Mouse (Mus musculus): Measurements from ENCODE around the gene Proser1. TPM values are rescaled to one million over a fixed set of nuclear protein-coding genes. Genes with fewer than 3 reads are reported as not detected.

The Proser1 gene
- total RNA-seq, 2 experiments from 2014 or later: 17.5 to 18.8 TPM

DNA sequence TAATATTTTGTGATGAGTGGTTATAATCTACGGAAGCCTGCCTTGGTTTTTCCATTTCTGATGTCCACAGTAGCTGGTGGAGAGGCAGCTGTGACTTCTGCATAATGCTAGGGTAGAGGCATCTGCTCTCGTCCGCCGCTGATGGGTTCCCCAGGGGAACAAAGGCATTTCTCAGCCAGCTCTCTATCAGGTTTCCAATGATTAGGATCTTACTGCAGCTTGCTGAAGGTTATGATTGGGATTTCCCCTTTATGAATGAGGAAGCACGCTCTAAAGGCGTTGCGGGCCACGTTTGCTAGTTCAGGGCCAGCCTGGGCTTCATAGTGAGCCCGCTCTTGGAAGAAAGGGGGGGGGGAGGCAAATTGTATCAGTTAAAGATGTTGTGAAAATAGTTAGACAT is 3.0 kb downstream of the Proser1 start:
- no peak for DNase-seq

DNA sequence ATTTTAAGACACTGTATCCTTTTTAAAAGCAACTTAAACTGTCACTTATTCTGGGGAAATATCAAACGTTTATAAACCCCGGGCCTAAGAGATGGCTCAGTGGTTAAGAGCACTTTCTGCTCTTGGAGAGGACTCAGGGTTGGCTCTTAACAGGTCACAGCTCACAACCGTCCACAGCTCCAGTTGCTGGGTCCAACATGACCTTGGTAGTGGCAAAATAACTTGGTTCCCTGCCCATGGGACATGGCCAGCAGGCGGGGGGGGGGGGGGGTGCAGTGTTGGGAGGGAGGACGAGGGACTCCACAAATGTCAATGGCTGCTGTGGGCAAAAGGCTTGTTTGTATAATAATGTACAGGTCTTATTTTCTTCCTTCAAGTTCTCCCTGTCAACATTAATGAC is 3.9 kb downstream of the Proser1 start:
- DNase-seq: peak; percentile 52 to 55

DNA sequence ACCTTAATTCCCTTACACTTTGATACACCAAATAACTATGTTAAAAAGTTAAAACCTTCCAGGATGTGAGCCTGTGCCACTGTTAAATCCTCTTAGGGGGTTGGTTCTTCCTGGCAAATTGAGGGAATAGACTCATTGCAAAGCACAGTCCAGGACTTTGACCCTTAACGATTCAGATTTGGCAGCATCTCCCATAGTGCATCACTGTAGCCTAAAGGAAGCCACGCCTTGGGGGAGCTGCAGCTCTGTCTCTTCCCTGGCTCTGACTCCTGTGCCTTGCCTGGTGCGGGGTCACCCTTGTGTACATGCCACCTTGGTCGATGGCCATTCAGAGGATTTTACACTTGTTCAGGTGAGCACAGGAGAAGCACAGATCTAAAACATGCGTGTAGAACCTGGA is 6.2 kb downstream of the Proser1 start:
- no peak for DNase-seq

DNA sequence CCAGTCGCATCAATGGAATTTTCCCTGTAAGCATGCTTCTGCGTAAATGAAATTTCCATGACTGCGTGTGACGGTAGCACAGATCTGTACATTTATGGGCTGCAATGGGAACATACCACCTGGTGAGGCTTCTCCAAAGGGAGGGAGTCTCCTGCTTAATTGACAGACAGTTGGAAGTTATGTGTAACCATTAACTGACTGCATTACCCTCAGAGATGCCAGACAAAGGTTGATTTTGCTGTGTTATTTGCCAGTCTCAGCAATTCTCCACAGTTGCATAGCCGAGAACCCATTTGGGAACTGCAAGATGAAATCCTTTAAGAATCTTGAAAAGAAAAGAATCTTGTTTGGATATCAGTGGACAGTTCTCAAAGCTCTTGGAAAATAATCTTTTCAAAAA is 8.6 kb downstream of the Proser1 start:
- DNase-seq: no peak

DNA sequence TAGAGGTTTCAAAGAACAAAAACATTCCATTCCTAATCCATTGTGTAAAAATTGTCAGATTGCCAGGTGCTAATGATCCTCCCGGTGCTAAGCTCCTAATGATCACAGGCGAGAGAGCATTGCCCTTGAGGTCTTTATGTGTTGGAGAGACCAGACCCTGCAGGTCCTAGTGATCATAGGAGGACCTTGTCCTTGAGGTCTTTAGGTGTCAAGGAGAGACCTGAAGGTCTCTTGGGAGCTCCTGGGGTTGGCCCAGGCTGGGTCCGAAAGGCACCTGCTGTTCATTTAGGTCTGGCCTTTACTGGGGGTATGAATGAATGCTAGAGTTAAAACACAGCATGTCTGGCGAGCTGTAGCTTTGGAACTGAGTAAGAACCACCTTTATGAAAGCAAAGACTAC is 10.7 kb downstream of the Proser1 start:
- DNase-seq: no peak

DNA sequence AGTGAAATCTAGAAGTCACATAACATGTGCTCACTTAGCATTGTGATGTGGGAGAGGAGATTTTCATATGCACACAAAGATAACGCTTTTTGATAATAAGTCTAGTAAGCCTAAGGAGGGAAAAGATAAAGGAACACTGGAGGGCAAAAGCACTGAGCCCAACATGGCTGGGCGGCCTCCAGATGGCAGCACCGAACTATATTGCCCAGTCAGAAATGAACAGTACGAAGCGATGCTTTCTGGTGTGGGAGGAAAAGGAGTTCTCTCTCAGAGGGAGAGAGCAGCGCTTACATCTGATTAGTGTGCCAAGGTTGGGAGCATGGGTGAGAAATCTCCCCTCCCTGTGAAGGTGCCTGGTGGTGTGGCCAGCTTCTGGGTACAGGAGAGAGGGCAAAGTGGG is 12.4 kb downstream of the Proser1 start:
- peak; percentile 34 to 51 for DNase-seq

DNA sequence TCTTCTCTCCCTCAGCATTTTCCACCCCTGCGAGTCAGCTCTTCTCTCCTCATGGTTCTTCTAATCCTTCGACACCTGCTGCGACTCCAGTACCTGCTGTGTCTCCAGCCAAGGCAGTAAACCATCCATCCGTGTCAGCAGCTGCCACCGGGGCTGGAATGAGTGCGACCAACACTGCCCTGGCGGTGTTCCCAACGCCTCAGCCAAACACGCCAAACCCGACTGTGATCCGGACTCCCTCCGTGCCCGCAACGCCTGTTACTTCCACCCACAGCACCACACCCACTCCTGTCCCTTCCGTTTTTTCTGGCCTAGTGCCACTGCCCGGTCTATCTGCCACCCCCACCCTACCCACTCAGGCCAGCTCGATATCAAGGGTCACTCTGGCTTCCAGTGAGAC is 14.0 kb downstream of the Proser1 start:
- DNase-seq: no peak

DNA sequence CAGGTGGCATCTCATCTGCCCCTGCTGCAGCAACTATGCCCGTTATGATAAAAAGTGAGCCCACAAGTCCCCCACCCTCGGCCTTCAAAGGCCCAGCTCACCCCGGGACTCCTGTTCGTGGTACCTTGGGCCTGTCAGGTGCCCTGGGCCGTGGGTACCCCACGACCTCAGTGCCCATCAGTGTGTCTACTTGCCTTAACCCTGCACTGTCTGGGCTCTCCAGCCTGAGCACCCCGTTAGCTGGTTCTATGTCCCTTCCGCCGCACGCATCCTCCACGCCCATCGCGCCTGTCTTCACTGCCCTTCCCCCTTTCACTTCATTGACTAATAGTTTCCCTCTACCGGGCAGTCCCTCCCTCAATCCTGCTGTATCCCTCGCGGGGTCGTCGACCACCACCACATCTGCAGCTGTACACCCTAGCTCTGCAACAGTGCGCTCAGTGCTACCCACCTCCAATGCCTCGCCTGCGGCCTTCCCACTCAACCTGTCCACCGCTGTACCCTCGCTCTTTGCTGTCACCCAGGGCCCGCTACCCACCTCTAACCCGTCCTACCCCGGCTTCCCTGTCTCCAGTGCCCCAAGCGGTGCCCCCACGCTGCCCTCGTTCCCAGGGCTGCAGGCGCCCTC is 15.1 kb downstream of the Proser1 start:
- no peak for DNase-seq

DNA sequence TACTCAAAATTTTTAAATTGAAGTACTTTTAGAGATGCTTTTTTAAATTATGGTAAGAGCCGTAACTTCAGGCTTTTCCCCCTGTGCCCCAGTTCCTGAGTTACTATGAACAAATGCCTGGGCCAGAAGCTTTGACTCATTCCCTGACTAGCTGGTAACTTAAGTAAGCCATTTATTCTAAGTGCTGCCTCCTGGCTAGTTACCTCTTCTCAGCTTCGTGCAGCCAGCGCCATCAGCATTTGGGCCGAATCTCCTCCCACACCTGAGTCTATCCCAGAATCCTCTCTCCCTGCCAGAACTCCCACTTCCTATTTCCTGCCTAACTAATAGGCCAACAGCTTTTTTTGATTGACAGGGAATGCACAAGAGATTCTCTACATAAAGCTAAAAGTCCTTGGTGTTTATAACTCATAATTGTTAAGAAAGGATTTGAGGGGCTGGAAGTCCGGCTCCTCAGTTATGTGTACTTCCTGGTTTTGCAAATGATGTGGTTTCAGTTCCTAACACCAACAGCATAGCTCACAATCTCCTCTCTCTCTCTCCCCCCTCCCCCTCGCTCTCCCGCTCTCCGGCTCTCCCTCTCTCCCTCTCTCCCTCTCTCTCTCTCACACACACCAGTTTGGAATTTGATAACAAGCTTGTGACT is 20.1 kb downstream of the Proser1 start:
- no peak for DNase-seq

DNA sequence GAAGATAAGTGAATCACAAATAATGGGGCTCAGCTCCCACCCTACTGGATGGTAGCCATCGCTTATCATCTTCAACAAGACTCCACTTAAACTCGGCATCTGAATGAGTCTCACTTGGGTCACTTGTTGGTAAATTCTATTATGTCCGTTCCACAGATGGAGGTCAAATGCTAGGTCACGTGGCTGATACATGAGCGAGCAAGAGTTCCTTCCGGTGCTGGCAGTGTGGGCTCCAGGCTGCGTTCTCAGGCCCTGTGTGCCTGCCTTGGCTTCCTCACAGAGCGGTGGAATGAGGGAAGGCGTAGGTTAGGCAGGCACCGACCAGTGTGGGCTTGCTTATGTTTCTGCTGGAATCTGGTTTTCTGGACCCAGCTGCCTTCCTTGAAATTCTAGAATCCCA is 23.1 kb downstream of the Proser1 start:
- DNase-seq: no peak

DNA sequence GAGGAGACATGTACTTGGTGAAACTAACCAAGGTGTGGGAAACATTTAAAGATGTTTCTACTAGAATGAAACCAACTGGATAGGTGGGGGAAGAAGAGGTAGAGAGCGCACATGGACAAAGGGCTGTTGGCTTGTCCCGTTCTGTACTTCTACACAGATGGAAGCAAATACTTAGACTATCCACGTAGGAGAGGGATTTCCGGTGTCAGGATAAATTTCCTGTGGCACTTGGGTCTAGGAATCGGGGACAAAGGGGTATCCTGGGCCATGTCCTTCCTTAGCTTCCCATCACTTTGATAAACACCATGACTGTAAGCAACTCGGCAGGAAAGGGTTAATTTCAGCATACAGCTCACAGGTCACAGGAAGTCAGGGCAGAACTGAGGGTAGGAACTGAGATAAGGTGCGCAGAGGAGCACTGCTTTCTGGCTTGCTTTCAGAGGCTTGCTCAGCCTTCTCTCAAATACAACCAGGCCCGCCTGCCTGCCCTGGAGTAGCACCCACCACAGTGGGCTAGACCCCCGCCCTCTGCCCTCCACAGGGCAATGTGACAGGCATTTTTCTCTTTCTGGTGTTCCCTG is 23.6 kb downstream of the Proser1 start:
- no peak for DNase-seq

DNA sequence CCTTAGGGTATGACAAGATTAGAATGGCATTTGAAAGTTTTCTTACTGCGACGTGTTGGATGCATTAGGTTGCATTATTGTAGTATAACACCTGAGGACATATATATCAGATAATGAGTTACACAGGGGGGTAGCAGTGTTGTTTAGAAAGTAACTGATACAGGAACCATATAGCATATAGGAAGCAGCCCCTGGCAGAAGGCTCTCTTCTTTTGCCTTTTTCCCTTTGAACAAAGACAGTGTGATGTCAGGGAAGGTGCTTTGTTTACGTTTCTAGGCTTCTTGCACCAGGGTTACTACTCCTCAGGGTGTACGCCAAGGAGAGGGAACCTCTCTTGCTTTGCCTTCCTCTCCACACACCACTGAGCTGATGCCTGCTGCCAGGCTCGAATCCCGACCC is 24.9 kb downstream of the Proser1 start, which contains the start of gene Stoml3:
Gene Stoml3, plus strand, starts transcription at position 301 of the 400 bp plus-strand sequence.
- DNase-seq: no peak

DNA sequence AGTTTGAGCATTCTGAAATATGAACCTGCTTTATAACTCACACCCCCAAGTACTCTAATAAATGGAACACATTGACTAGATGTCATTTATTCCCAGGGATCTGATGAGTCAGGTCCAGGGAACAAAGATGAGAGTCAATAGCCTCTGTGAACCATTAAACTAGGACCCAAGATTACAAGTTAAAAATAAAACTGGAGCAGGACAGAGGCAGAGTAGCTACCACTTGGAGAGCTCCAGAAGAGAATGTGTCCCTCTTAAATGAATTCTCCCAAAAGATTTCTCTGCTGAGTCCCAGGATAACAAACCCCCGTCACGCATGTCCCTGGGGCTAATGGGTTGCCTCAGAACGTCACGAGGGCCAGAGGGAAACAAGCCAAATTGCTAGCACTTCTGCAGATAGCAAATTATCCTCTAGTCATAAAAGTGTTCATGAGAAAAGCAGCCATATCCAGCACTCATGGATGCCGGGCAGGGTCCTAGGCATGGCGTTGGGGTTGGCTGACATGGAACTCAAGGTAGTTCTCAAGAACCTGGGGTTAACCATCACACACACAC is 35.0 kb downstream of the Proser1 start:
- no peak for DNase-seq

DNA sequence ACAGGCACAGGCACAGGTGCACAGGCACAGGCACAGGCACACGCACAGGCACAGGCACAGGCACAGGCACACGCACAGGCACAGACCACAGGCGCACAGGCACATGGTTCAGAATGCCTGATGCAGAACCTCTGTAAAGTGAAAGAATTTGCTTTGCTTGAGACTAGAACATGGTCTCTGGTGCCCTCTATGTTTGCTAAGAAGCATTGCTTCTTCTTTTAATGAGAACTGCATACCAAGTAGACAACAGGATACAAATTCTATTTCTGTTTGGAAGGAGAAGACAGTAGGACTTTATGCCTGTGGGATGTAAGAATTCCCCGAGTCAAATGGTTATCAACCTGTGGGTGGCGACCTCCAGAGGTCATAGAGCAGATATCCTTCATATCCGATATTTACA is 39.0 kb downstream of the Proser1 start:
- no peak for DNase-seq

DNA sequence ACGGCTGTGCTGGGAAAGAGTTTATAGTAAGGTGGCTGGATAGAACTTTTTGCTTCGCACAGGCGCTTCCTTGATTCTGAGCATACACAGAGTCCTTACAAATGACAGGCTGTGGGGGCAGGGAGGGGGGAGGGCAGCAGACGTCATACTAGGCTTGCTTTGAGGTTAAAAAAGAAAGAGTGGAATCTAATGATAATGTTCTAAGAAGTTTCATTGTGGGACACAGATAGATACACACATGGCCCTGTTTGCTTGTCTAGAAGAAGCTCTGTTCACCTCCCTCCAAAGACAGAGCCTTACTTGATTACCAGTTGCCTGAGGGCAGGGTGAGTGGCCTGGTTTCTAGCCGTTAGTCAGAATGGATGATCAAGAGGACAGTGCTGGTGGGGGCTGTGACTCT is 49.6 kb downstream of the Proser1 start:
- DNase-seq: no peak

DNA sequence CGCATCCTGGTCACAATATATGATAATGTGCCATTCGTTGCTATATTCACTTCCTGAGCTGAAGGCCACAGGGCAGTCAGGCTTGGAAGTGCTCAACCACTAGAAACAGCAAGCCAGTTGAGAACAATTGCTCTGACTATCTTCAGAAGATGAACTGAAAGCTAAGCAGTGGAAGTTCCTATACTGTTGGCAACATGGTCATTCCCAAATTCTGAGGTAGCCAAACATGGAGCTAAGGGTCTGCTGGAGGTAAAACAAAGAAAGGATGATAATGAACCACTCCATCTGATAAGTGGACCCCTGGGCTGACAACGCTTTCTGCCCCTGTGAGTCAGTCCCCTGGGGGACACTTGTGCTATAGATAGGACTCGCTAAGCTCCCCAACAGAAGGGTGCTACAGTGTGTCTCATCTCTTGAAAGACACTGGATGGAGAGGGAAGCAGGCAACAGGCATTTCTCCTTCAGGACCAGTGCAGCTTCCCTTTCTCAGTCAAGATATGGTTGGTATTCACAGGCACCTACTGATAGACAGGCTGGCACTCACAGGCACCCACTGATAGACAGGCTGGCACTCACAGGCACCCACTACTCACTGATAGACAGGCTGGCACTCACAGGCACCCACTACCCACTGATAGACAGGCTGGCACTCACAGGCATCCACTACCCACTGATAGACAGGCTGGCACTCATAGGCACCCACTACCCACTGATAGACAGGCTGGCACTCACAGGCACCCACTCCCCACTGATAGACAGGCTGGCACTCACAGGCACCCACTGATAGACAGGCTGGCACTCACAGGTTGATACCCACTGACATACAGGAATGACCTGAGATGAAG is 51.0 kb downstream of the Proser1 start:
- no peak for DNase-seq

DNA sequence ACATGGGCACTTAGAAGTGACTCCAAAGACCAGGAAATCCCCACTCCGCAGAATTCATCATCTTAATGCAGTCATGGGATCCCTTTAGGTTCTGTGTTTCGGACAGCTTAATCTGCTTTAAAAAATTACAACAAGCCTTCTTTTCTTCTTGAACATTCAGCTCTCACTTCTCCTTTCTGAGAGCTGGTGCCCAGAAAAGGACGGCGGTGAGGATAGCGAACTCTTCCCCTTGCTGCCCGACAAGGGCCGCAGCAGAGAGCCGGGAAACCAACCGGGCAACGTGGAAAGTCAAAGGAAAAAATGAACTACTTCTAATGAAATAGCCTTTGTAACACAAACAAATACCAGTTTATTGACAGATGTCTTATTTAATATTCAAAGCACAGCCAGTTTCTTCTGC is 59.3 kb downstream of the Proser1 start:
- no peak for DNase-seq

DNA sequence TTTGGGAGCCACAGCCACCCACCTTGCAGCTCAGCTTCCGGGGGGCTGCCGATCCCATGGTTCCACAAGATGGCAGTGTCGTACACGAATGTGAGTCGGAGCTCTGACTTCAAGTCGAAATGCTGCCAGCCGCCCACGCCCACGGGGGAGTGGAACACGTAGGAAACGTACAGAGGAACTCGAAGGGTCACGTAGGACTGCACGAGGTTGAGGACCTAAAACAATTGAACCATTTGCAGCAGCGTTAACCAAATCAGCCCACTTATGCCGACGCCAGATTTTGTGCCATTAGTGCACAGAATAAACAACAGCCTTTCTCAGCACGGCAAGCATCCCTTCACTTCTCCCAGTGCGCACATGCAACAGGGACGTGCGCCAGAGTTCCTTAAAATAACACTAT is 62.3 kb downstream of the Proser1 start:
- DNase-seq: peak; percentile 60 to 75

DNA sequence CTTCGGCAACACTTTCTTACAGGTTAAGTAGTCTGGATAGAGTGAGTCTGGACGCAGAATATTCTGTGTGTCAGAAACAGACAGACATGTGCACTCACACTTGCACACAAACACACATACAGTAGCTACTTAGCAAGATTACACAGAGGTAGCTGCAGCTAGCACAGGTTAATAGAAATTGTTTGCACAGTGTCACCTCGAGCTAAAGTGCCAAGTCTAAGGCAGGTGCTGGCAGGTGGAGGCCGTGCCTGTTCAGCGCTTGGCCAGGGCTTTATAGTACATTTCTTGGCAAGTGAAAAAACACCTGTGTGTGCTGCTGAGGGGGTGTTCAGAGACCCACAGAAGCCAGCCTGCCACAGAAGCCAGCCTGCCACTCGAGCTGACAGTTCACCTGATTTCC is 66.8 kb downstream of the Proser1 start:
- no peak for DNase-seq

Data from adrenal gland, postnatal 36 days (tissue).